Mouse (Mus musculus) neural tube, embryonic 12.5 days (tissue): ENCODE results near the gene Psd4. TPM values are rescaled to one million over a fixed set of nuclear protein-coding genes. Genes with fewer than 3 reads are reported as not detected.
A peak's percentile ranks its signal among the peaks of the same experiment; 100 is the strongest.

Experiments used
- ATAC-seq: fragments of 200-750 bp; cut with Nextera tagmentation; 2 replicates; pipeline ENCODE4 v1.8.0; 2017; ENCODE audit warnings: low read depth, mild to moderate bottlenecking, moderate TSS enrichment, moderate library complexity; ENCODE audit not compliant: low FRiP score
- H3K27ac ChIP-seq: fragments of 300-500 bp; sonication (generic); 2 replicates; pipeline ENCODE4 v1.5.1; 2016
- H3K27me3 ChIP-seq: fragments of 300-500 bp; sonication (generic); replicated peaks from 2 replicates; pipeline ENCODE4 v1.6.1; 2016; ENCODE audit warnings: mild to moderate bottlenecking
- H3K36me3 ChIP-seq: fragments of 300-500 bp; sonication (generic); 2 replicates; pipeline ENCODE4 v1.6.1; 2016; ENCODE audit warnings: mild to moderate bottlenecking
- H3K4me1 ChIP-seq: fragments of 300-500 bp; sonication (generic); 2 replicates; pipeline ENCODE4 v1.6.1; 2016
- H3K4me2 ChIP-seq: fragments of 300-500 bp; sonication (generic); replicated peaks from 2 replicates; pipeline ENCODE4 v1.6.1; 2016; ENCODE audit warnings: mild to moderate bottlenecking
- H3K4me3 ChIP-seq: fragments of 300-500 bp; sonication (generic); 2 replicates; pipeline ENCODE4 v1.5.1; 2016
- H3K9ac ChIP-seq: fragments of 300-500 bp; sonication (generic); 2 replicates; pipeline ENCODE4 v1.6.1; 2016; ENCODE audit warnings: mild to moderate bottlenecking
- H3K9me3 ChIP-seq: fragments of 300-500 bp; sonication (generic); 2 replicates; pipeline ENCODE4 v1.6.1; 2016; ENCODE audit warnings: mild to moderate bottlenecking
- WGBS: fragments of 180-500 bp; shearing (Covaris S2); methylation state at CpG from one replicate; pipeline ENCODE4 v1.1.7; 2016; 5-methylcytosine and 5-hydroxymethylcytosine counted together
- polyA plus RNA-seq: library from polyadenylated mRNA; unstranded; fragments of >200 nt; fragmentation: Nextera tagmentation; extraction: Ambion mirVana; gene quantifications from 2 replicates; pipeline ENCODE4 v1.2.1, GENCODE M21; 2016

Psd4 gene
- polyA plus RNA-seq, 1 experiment from 2014 or later, result 0.43 TPM

GRCm38 (mm10) chr2:24393251-24393650, 25.9 kb downstream of the Psd4 start:
- H3K9me3 ChIP-seq, result no peaks in the 10 kb centered on the region
- no peaks in the 10 kb centered on the region for H3K36me3 ChIP-seq
- no peak overlapping the region for H3K4me2 ChIP-seq
- no peak overlapping the region for H3K9ac ChIP-seq
- WGBS, result 72% methylated on average over 2 of the region's 2 CpGs
- H3K4me1 ChIP-seq, result no peaks in the 10 kb centered on the region
- no peak for ATAC-seq
- H3K27me3 ChIP-seq, result no peaks in the 10 kb centered on the region
- H3K27ac ChIP-seq, result no peak overlapping the region
- H3K4me3 ChIP-seq, result no peak overlapping the region

GRCm38 (mm10) chr2:24397115-24397514, 29.7 kb downstream of the Psd4 start:
- WGBS, result 34% methylated on average over 2 of the region's 2 CpGs
- ATAC-seq, result no peak

GRCm38 (mm10) chr2:24400711-24401110, 33.3 kb downstream of the Psd4 start:
- H3K9me3 ChIP-seq, result no peaks in the 10 kb centered on the region
- H3K36me3 ChIP-seq, result no peaks in the 10 kb centered on the region
- H3K27me3 ChIP-seq, result no peaks in the 10 kb centered on the region
- no peak overlapping the region for H3K4me2 ChIP-seq
- no peak for ATAC-seq
- H3K4me1 ChIP-seq, result peaks cover 5% of the 10 kb centered on the region; the same call in 1 of the 2 replicates
- no peak overlapping the region for H3K27ac ChIP-seq
- H3K9ac ChIP-seq, result no peak overlapping the region
- H3K4me3 ChIP-seq, result no peak overlapping the region
- 88% methylated on average over 3 of the region's 3 CpGs for WGBS

More at GRCm38 (mm10) chr2:24397115-24397514, 29.7 kb downstream of the Psd4 start:
- Histone ChIP-seq H3K9ac (no peak overlapping the region), H3K4me2 (no peak overlapping the region), H3K27ac (no peak overlapping the region), H3K4me3 (no peak overlapping the region), H3K27me3 (no peaks in the 10 kb centered on the region), H3K4me1 (no peaks in the 10 kb centered on the region), H3K9me3 (no peaks in the 10 kb centered on the region), H3K36me3 (no peaks in the 10 kb centered on the region)

GRCm38 (mm10) chr2:24405345-24406012, 38.1 kb downstream of the Psd4 start:
- no peaks in the 10 kb centered on the region for H3K9me3 ChIP-seq
- peak overlapping the region; percentile 54 for H3K4me2 ChIP-seq
- ATAC-seq, result peak; percentile 67
- H3K27me3 ChIP-seq, result 0 out of 2 replicates have a peak, but pooled peaks cover 2% of the 10 kb centered on the region
- no peaks in the 10 kb centered on the region for H3K36me3 ChIP-seq
- peaks cover 11% of the 10 kb centered on the region; the same call in 1 of the 2 replicates for H3K4me1 ChIP-seq
- WGBS, result 8% methylated on average over 23 of the region's 23 CpGs
- H3K27ac ChIP-seq, result no peak overlapping the region
- H3K4me3 ChIP-seq, result no peak overlapping the region
- H3K9ac ChIP-seq, result 0 out of 2 replicates have a peak overlapping the region, but pooled peaks have one; percentile 29

GRCm38 (mm10) chr2:24407701-24408485, 40.5 kb downstream of the Psd4 start:
- WGBS, result 18% methylated on average over 4 of the region's 4 CpGs
- Histone ChIP-seq H3K9ac (no peak overlapping the region), H3K4me3 (no peak overlapping the region), H3K4me2 (no peak overlapping the region), H3K36me3 (no peaks in the 10 kb centered on the region), H3K27me3 (0 out of 2 replicates have a peak, but pooled peaks cover 2% of the 10 kb centered on the region), H3K9me3 (no peaks in the 10 kb centered on the region), H3K27ac (no peak overlapping the region), H3K4me1 (peaks cover 11% of the 10 kb centered on the region; the same call in 1 of the 2 replicates)
- ATAC-seq, result no peak

- H3K27ac ChIP-seq, result no peak overlapping the region
- no peaks in the 10 kb centered on the region for H3K36me3 ChIP-seq
- H3K4me2 ChIP-seq, result no peak overlapping the region
- no peak overlapping the region for H3K4me3 ChIP-seq
- peaks cover 11% of the 10 kb centered on the region for H3K4me1 ChIP-seq
- H3K27me3 ChIP-seq, result 0 out of 2 replicates have a peak, but pooled peaks cover 2% of the 10 kb centered on the region
- WGBS, result 2% methylated on average over 2 of the region's 2 CpGs
- no peaks in the 10 kb centered on the region for H3K9me3 ChIP-seq
- ATAC-seq, result peak; percentile 57
- no peak overlapping the region for H3K9ac ChIP-seq
Measured at GRCm38 (mm10) chr2:24409166-24409565, 41.8 kb downstream of the Psd4 start.

- H3K9me3 ChIP-seq, result no peaks in the 10 kb centered on the region
- peaks cover 14% of the 10 kb centered on the region for H3K4me1 ChIP-seq
- H3K9ac ChIP-seq, result no peak overlapping the region
- no peak overlapping the region for H3K4me2 ChIP-seq
- H3K27me3 ChIP-seq, result 0 out of 2 replicates have a peak, but pooled peaks cover 2% of the 10 kb centered on the region
- H3K4me3 ChIP-seq, result no peak overlapping the region
- no peaks in the 10 kb centered on the region for H3K36me3 ChIP-seq
- H3K27ac ChIP-seq, result no peak overlapping the region
- ATAC-seq, result no peak
- 76% methylated on average over 3 of the region's 3 CpGs for whole genome bisulfite sequencing
Measured at GRCm38 (mm10) chr2:24413172-24413571, 45.8 kb downstream of the Psd4 start.

GRCm38 (mm10) chr2:24413677-24414076, 46.3 kb downstream of the Psd4 start:
- Histone ChIP-seq H3K36me3 (no peaks in the 10 kb centered on the region), H3K9ac (no peak overlapping the region), H3K4me1 (peaks cover 11% of the 10 kb centered on the region), H3K4me2 (no peak overlapping the region), H3K9me3 (no peaks in the 10 kb centered on the region), H3K27me3 (no peaks in the 10 kb centered on the region), H3K4me3 (no peak overlapping the region), H3K27ac (no peak overlapping the region)
- WGBS, result 70% methylated on average over 4 of the region's 4 CpGs
- ATAC-seq, result peak; percentile 65

GRCm38 (mm10) chr2:24416668-24417067, 49.3 kb downstream of the Psd4 start:
- Histone ChIP-seq H3K4me3 (no peak overlapping the region), H3K27ac (peak overlapping the region; percentile 57; the same call in 1 of the 2 replicates), H3K9me3 (no peaks in the 10 kb centered on the region), H3K9ac (no peak overlapping the region), H3K4me2 (peak overlapping the region; percentile 25), H3K27me3 (no peaks in the 10 kb centered on the region), H3K36me3 (no peaks in the 10 kb centered on the region), H3K4me1 (peaks cover 11% of the 10 kb centered on the region)
- peak; percentile 76 for ATAC-seq
- 6% methylated on average over 9 of the region's 9 CpGs for WGBS

- WGBS, result 26% methylated on average over 2 of the region's 2 CpGs
- no peak overlapping the region for H3K9ac ChIP-seq
- H3K27ac ChIP-seq, result peak overlapping the region; percentile 57
- ATAC-seq, result peak; percentile 61
- no peaks in the 10 kb centered on the region for H3K9me3 ChIP-seq
- no peak overlapping the region for H3K4me2 ChIP-seq
- H3K4me1 ChIP-seq, result peaks cover 11% of the 10 kb centered on the region
- no peak overlapping the region for H3K4me3 ChIP-seq
- H3K27me3 ChIP-seq, result no peaks in the 10 kb centered on the region
- H3K36me3 ChIP-seq, result no peaks in the 10 kb centered on the region
Measured at GRCm38 (mm10) chr2:24417106-24417505, 49.7 kb downstream of the Psd4 start.

GRCm38 (mm10) chr2:24417564-24417963, 50.2 kb downstream of the Psd4 start:
- 85% methylated on average over 4 of the region's 4 CpGs for WGBS
- no peaks in the 10 kb centered on the region for H3K36me3 ChIP-seq
- H3K4me1 ChIP-seq, result peaks cover 11% of the 10 kb centered on the region
- H3K9me3 ChIP-seq, result no peaks in the 10 kb centered on the region
- peak overlapping the region; percentile 57; the same call in 1 of the 2 replicates for H3K27ac ChIP-seq
- H3K27me3 ChIP-seq, result no peaks in the 10 kb centered on the region
- no peak for ATAC-seq
- no peak overlapping the region for H3K4me3 ChIP-seq
- no peak overlapping the region for H3K9ac ChIP-seq
- H3K4me2 ChIP-seq, result no peak overlapping the region

- no peak for ATAC-seq
- Histone ChIP-seq H3K27ac (no peak overlapping the region), H3K4me1 (peaks cover 10% of the 10 kb centered on the region), H3K36me3 (no peaks in the 10 kb centered on the region), H3K9me3 (no peaks in the 10 kb centered on the region), H3K27me3 (no peaks in the 10 kb centered on the region), H3K4me2 (no peak overlapping the region), H3K9ac (no peak overlapping the region), H3K4me3 (no peak overlapping the region)
- WGBS, result 87% methylated on average over 6 of the region's 6 CpGs
Measured at GRCm38 (mm10) chr2:24421211-24421863, 54.0 kb downstream of the Psd4 start.
